Mouse (Mus musculus): ENCODE results near the gene Mrpl14.

GRCm38 (mm10) chr17:45638596-45639295, 47.4 kb upstream of the Mrpl14 start:
- TF ChIP-seq CTCF (IDR thresholded peaks at IDR 0.05; ENCODE audit: low read depth, low read length) (no peak), POLR2AphosphoS5 (IDR thresholded peaks at IDR 0.05; ENCODE audit: insufficient replicate concordance, low read depth, low read length) (no peak)
